Mouse (Mus musculus): ENCODE measurements at regions not wholly inside any gene's neighbourhood (a gene's known extent, or its start where the extent isn't known, plus 50 kb on each side); places are given as distances from the start of the nearest gene placed in this dataset.

DNA sequence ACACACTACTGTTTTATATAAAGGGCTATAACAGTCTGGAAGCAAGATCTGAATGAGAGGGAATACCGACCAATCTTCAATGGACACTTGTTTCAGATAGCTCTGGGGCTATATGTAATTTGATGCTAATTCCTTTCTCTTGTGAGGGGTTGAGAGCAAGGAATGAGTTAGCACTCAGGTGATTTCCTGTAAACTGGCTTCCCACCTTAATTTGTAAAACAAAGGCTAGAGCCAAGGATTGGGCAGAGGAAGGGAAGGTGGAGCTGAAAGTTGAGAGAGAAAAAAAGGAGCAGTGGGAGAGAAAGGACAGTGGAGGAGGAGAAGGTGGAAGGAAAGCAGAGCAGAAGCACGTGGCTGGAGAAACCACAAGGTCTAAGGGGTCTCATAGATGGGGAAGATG, 71.5 kb upstream of the Btbd3 start:
- TF ChIP-seq CTCF (IDR thresholded peaks at IDR 0.05; ENCODE audit: low read depth) (no peak), EP300 (optimal IDR thresholded peaks at IDR 0.05) (no peak)
